Mouse (Mus musculus) forebrain, embryonic 16.5 days (tissue): ENCODE results near the gene Capzb. TPM values are rescaled to one million over a fixed set of nuclear protein-coding genes. Genes with fewer than 3 reads are reported as not detected.

Experiments
- ATAC-seq: fragments of 200-750 bp; cut with Nextera tagmentation; 2 replicates; pipeline ENCODE4 v1.8.0; 2017; ENCODE audit warnings: mild to moderate bottlenecking, moderate library complexity
- H3K27ac ChIP-seq: fragments of 300-500 bp; sonication (generic); 2 replicates; pipeline ENCODE4 v1.5.1; 2014; ENCODE audit warnings: low read length, control low read depth
- H3K27me3 ChIP-seq: fragments of 300-500 bp; sonication (generic); replicated peaks from 2 replicates; pipeline ENCODE4 v1.6.1; 2014; ENCODE audit warnings: low read length; ENCODE audit not compliant: control insufficient read depth, insufficient read depth
- H3K36me3 ChIP-seq: fragments of 300-500 bp; sonication (generic); 2 replicates; pipeline ENCODE4 v1.6.1; 2014; ENCODE audit not compliant: control insufficient read depth, insufficient read depth
- H3K4me1 ChIP-seq: fragments of 300-500 bp; sonication (generic); replicated peaks from 2 replicates; pipeline ENCODE4 v1.6.1; 2014; ENCODE audit warnings: low read length; ENCODE audit not compliant: control insufficient read depth, insufficient read depth
- H3K4me2 ChIP-seq: fragments of 300-500 bp; sonication (generic); 2 replicates; pipeline ENCODE4 v1.6.1; 2014; ENCODE audit warnings: mild to moderate bottlenecking, low read length, control low read depth
- H3K4me3 ChIP-seq: fragments of 300-500 bp; sonication (generic); replicated peaks from 2 replicates; pipeline ENCODE4 v1.5.1; 2014; ENCODE audit warnings: mild to moderate bottlenecking, low read length, control low read depth
- H3K9ac ChIP-seq: fragments of 300-500 bp; sonication (generic); replicated peaks from 2 replicates; pipeline ENCODE4 v1.6.1; 2014; ENCODE audit warnings: low read depth, low read length, control low read depth
- H3K9me3 ChIP-seq: fragments of 300-500 bp; sonication (generic); 2 replicates; pipeline ENCODE4 v1.6.1; 2016; ENCODE audit warnings: low read length; ENCODE audit not compliant: control insufficient read depth
- WGBS: fragments of 180-500 bp; shearing (Covaris S2); extraction: QIAGEN DNeasy Blood & Tissue Kit; methylation state at CpG from one replicate; pipeline ENCODE4 v1.1.7; 2014; 5-methylcytosine and 5-hydroxymethylcytosine counted together
- polyA plus RNA-seq: library from polyadenylated mRNA; unstranded; fragments of >200 nt; fragmentation: Nextera tagmentation; extraction: Ambion mirVana; gene quantifications from 2 replicates; pipeline ENCODE4 v1.2.1, GENCODE M21; 2015

Capzb gene
- polyA plus RNA-seq, 1 experiment from 2014 or later, result 311 TPM

DNA sequence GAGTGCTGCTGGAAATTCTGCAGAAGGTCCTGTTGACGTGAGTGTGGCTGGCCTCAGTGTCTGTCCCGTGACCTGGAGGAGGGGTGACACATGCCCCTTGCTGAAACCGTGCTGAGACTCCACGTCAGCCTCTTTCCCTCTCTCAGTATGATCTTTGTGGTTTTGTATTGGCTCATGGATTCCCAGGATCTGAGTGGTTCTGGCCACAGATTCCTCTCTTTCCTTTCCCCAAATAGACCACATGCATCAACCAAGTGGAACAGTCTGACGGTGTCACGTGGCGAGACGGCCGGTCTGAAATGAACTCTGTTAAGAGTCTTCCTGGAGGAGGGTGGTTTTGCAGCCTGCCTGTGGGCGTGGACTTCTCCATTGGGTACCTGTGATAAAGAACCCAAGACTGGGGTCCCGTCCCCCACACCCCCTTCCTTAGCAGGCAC lies 21.3 kb downstream of the Capzb start:
- whole genome bisulfite sequencing, result 80% methylated on average over 11 of the region's 11 CpGs
- no peak overlapping the region for H3K4me3 ChIP-seq
- H3K9ac ChIP-seq, result no peak overlapping the region
- no peak overlapping the region for H3K27ac ChIP-seq
- no peaks in the 10 kb centered on the region for H3K9me3 ChIP-seq
- no peaks in the 10 kb centered on the region for H3K27me3 ChIP-seq
- ATAC-seq, result no peak
- peaks cover 5% of the 10 kb centered on the region for H3K4me1 ChIP-seq
- H3K4me2 ChIP-seq, result no peak overlapping the region
- H3K36me3 ChIP-seq, result no peaks in the 10 kb centered on the region

DNA sequence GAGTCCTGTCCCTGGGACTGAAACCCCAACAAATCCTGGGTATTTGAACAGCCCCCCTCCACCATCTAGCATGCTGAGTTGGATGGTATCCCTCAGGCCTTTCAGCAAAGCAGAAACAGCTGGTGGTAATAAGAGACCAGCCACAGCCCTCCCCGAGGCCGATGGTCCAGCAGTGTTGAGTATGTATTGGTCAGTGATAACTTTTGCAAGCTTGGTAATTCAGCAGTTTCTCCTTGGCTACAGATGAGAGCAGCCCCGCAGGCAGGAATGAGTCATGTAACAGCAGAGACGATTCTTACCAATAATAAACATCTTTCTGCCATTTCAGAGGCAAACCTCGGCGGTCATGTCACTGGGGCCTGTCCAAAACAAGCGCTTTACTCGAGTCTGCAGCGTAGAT lies 23.9 kb downstream of the Capzb start:
- Histone ChIP-seq H3K27me3 (no peaks in the 10 kb centered on the region), H3K4me3 (no peak overlapping the region), H3K9ac (no peak overlapping the region), H3K27ac (no peak overlapping the region), H3K4me2 (no peak overlapping the region), H3K9me3 (no peaks in the 10 kb centered on the region), H3K4me1 (no peaks in the 10 kb centered on the region; the same call in 1 of the 2 replicates), H3K36me3 (no peaks in the 10 kb centered on the region)
- WGBS, result 88% methylated on average over 9 of the region's 9 CpGs
- no peak for ATAC-seq

DNA sequence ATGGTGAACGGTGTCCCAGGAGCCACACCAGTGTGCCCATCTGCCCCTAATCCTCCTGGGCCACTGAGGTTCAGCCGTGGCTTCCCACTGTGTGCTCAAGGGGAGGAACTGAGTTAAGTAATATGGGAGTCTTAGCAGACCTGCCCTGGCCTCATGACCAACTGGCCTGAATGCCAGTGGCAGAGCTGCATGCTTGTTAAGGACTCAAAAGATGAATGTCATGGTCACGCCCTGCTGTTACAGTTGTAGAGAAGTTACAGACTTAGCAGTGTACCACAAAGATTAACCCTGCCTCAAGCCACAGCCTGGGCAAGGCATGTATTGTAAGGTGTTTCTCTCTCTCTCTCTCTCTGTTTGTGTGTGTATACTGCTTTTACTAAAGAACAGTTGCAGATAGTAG lies 25.8 kb downstream of the Capzb start:
- Histone ChIP-seq H3K9me3 (no peaks in the 10 kb centered on the region), H3K36me3 (no peaks in the 10 kb centered on the region), H3K9ac (no peak overlapping the region), H3K4me1 (no peaks in the 10 kb centered on the region; the same call in 1 of the 2 replicates), H3K4me2 (no peak overlapping the region), H3K27me3 (no peaks in the 10 kb centered on the region), H3K4me3 (no peak overlapping the region), H3K27ac (no peak overlapping the region)
- WGBS, result 94% methylated on average over 3 of the region's 3 CpGs
- ATAC-seq, result no peak

DNA sequence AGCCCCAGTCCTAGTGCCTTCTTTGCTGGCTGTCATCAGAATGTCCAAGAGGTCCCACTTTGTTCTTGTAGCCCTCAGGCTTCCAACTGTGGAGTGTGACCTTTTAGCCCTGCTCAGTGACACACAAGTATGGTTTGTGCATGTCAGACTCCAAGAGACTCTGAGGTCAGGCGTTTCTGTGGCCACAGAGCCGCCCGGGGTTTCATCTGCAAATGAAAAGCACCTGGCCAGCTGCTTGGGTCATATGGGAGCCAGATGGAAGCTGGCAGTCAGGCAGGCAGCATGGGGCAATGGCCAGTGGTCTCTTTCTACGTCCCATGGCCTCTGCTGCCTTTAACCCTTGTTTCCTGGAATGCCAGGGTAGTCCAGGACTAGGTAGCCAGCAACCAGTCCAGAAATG lies 27.0 kb downstream of the Capzb start:
- Histone ChIP-seq H3K4me1 (no peaks in the 10 kb centered on the region), H3K27me3 (no peaks in the 10 kb centered on the region), H3K27ac (no peak overlapping the region), H3K9me3 (no peaks in the 10 kb centered on the region), H3K4me3 (no peak overlapping the region), H3K36me3 (no peaks in the 10 kb centered on the region), H3K4me2 (no peak overlapping the region), H3K9ac (no peak overlapping the region)
- 82% methylated on average over 4 of the region's 4 CpGs for WGBS
- no peak for ATAC-seq

DNA sequence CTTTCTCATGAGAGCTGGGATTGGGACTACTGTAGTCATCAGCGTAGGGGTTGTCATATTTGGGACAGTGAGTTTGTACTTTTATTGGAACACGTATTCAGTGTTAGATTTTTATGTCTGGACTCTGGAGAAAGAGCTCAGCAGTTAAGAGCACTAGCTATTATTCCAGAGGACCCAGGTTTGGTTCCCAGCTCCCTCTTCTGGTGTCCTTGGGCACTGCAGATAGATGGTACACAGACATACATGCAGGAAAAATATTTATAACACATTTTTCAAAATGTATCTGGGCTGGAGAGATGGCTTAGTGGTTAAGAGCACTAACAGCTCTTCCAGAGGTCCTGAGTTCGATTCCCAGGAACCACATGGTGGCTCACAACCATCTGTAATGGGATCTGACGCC lies 28.3 kb downstream of the Capzb start:
- no peak for ATAC-seq
- WGBS, result 98% methylated on average over 4 of the region's 4 CpGs
- H3K27ac ChIP-seq, result no peak overlapping the region
- H3K4me2 ChIP-seq, result no peak overlapping the region
- no peaks in the 10 kb centered on the region for H3K36me3 ChIP-seq
- H3K4me3 ChIP-seq, result no peak overlapping the region
- H3K27me3 ChIP-seq, result no peaks in the 10 kb centered on the region
- H3K9ac ChIP-seq, result no peak overlapping the region
- H3K4me1 ChIP-seq, result no peaks in the 10 kb centered on the region
- H3K9me3 ChIP-seq, result no peaks in the 10 kb centered on the region

DNA sequence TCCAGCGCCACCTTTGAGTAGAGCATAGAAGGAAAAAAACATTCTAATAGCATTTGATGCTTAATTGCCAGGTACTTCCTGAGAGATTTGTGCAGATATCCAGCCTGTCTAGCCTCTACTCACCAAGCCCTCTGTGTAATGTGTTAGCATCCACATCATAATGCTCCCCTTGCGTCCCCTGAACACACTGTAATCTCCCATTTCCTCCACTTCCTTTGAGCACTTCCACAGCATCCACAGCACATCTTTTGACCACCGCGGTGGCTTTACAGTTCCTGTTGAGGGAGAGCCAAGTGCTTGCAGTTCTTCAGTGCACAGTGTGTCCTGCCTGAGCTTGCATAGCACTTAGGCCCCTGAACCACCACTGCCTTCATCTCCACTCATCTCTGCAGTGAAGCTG lies 29.1 kb downstream of the Capzb start:
- Histone ChIP-seq H3K4me1 (no peaks in the 10 kb centered on the region), H3K27me3 (no peaks in the 10 kb centered on the region), H3K9ac (no peak overlapping the region), H3K9me3 (no peaks in the 10 kb centered on the region), H3K4me3 (no peak overlapping the region), H3K4me2 (no peak overlapping the region), H3K36me3 (no peaks in the 10 kb centered on the region), H3K27ac (no peak overlapping the region)
- ATAC-seq, result no peak
- 91% methylated on average over 4 of the region's 4 CpGs for WGBS

DNA sequence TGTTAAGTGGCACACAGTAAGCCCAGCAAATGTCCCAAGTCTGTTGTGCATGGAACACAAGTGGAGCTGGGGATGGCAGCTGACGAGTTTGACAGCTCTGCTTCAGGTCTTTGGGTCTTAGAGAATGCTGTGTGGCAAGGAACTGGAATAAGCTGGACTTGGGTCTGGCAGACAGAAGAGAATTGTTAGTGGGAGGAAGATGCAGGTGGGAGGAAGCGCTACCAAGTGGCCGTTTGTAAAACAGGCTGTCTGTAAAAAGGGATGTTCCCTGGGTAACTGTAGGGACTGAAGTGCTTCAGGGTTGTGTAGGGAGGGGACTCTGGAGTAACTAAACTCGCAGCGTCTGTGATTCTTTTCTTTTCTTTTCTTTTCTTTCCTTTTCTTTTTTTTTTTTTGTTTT lies 32.4 kb downstream of the Capzb start:
- Histone ChIP-seq H3K4me1 (no peaks in the 10 kb centered on the region), H3K9me3 (no peaks in the 10 kb centered on the region), H3K27me3 (no peaks in the 10 kb centered on the region), H3K36me3 (no peaks in the 10 kb centered on the region), H3K27ac (no peak overlapping the region), H3K4me3 (no peak overlapping the region), H3K4me2 (no peak overlapping the region), H3K9ac (no peak overlapping the region)
- no peak for ATAC-seq
- WGBS, result 75% methylated on average over 5 of the region's 5 CpGs

DNA sequence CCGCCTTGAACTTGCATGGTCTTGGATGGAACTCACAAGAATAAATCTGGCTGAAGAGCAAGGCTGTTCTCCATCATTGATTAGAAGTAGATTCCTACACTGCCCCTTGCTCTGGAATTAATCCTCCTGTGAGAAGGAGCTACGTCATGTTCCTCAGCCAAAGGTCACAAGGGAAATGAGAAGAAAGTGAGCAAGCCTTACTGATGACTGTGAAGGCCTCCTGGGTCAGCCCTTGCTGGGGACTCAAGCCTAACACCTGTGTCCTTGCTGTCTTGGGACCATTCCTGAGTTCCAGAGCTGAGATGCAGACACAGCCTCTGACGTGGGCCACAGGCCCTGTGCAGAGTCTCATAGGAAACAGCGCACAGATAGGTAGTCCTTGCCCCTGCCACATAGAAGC lies 33.2 kb downstream of the Capzb start:
- H3K4me2 ChIP-seq, result no peak overlapping the region
- H3K27me3 ChIP-seq, result no peaks in the 10 kb centered on the region
- no peaks in the 10 kb centered on the region for H3K9me3 ChIP-seq
- no peak overlapping the region for H3K9ac ChIP-seq
- ATAC-seq, result no peak
- peaks cover 3% of the 10 kb centered on the region for H3K4me1 ChIP-seq
- no peaks in the 10 kb centered on the region for H3K36me3 ChIP-seq
- 90% methylated on average over 4 of the region's 4 CpGs for WGBS
- H3K4me3 ChIP-seq, result no peak overlapping the region
- H3K27ac ChIP-seq, result no peak overlapping the region

DNA sequence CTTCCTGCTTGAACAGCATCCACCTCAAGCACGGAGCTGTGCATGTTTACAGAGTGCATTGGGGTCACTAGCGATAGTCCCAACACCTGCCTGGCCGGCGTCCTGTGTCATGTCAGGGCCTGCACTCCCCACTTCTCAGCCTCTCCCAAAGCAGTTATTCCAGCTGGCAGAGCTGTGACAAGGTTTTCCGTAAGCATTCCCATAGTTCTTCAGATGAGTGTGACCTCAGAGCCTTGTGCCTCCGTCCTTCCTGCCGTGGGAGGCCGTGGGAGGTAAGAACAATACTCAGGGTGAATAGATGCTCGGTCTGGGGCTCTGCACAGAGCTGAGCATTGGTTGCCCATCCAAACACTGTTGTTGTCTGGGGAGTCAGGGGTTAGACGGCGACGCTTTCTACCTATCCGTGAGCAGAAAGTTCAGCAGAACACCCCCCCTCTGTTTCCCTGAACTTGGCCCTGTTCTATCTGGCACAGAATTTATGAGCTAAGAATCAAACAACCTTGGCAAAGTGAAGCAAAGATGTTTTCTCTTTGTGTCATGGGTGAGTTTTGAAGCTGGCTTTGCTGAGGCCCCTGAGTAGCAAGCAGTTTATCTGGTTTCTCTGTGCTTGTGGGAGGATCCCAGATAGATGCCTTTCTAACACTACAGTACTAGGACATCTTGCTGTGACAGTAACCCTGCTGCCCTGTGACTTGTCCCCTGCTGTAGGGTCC lies 34.0 kb downstream of the Capzb start:
- peaks cover 3% of the 10 kb centered on the region for H3K4me1 ChIP-seq
- no peaks in the 10 kb centered on the region for H3K9me3 ChIP-seq
- H3K4me2 ChIP-seq, result no peak overlapping the region
- H3K4me3 ChIP-seq, result no peak overlapping the region
- no peaks in the 10 kb centered on the region for H3K27me3 ChIP-seq
- H3K9ac ChIP-seq, result no peak overlapping the region
- ATAC-seq, result no peak
- no peak overlapping the region for H3K27ac ChIP-seq
- no peaks in the 10 kb centered on the region for H3K36me3 ChIP-seq
- 84% methylated on average over 13 of the region's 13 CpGs for WGBS

DNA sequence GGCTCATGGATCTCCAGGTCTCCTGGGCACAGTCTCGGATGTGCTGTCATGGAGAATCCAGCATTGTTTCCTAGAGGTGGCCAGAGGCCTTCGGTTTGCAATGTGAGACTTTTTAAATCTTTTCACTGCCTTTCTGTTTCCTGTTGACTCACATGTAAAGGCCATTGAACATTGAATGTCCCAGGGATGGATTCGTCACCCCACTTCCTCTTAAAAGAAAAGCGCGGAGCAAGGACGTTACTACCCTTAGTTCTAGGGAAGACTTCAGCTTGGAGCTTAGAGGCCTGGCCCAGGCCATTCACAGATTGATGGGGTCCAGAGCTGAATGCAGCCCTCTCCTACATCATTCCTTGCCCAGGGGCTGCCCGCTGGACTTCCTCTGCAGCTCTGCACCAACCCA lies 35.2 kb downstream of the Capzb start:
- Histone ChIP-seq H3K27me3 (no peaks in the 10 kb centered on the region), H3K4me1 (peaks cover 3% of the 10 kb centered on the region), H3K4me2 (no peak overlapping the region), H3K36me3 (no peaks in the 10 kb centered on the region), H3K27ac (no peak overlapping the region), H3K9ac (no peak overlapping the region), H3K9me3 (no peaks in the 10 kb centered on the region), H3K4me3 (no peak overlapping the region)
- ATAC-seq, result no peak
- 90% methylated on average over 7 of the region's 7 CpGs for WGBS
